Mouse (Mus musculus) liver, embryonic 15.5 days (tissue): Measurements from ENCODE around the gene Tdrd6. TPM values are rescaled to one million over a fixed set of nuclear protein-coding genes. Genes with fewer than 3 reads are reported as not detected.

Experiments
- ATAC-seq: fragments of 200-750 bp; cut with Nextera tagmentation; 2 replicates; pipeline ENCODE4 v1.8.0; 2017; ENCODE audit warnings: moderate number of reproducible peaks, mild to moderate bottlenecking, moderate library complexity; ENCODE audit not compliant: insufficient read depth
- H3K27ac ChIP-seq: fragments of 300-500 bp; sonication (generic); replicated peaks from 2 replicates; pipeline ENCODE4 v1.5.1; 2015; ENCODE audit warnings: mild to moderate bottlenecking, inconsistent platforms
- H3K27me3 ChIP-seq: fragments of 300-500 bp; sonication (generic); 2 replicates; pipeline ENCODE4 v1.6.1; 2015; ENCODE audit warnings: mild to moderate bottlenecking, inconsistent platforms
- H3K36me3 ChIP-seq: fragments of 300-500 bp; sonication (generic); replicated peaks from 2 replicates; pipeline ENCODE4 v1.6.1; 2015; ENCODE audit warnings: moderate library complexity, mild to moderate bottlenecking, inconsistent platforms
- H3K4me1 ChIP-seq: fragments of 300-500 bp; sonication (generic); replicated peaks from 2 replicates; pipeline ENCODE4 v1.6.1; 2015; ENCODE audit warnings: inconsistent platforms
- H3K4me2 ChIP-seq: fragments of 300-500 bp; sonication (generic); 2 replicates; pipeline ENCODE4 v1.6.1; 2015; ENCODE audit warnings: moderate library complexity, mild to moderate bottlenecking, inconsistent platforms
- H3K4me3 ChIP-seq: fragments of 300-500 bp; sonication (generic); replicated peaks from 2 replicates; pipeline ENCODE4 v1.5.1; 2015; ENCODE audit warnings: mild to moderate bottlenecking, inconsistent platforms
- H3K9ac ChIP-seq: fragments of 300-500 bp; sonication (generic); 2 replicates; pipeline ENCODE4 v1.6.1; 2015; ENCODE audit warnings: moderate library complexity, mild to moderate bottlenecking, inconsistent platforms
- H3K9me3 ChIP-seq: fragments of 300-500 bp; sonication (generic); replicated peaks from 2 replicates; pipeline ENCODE4 v1.6.1; 2016; ENCODE audit warnings: inconsistent platforms
- WGBS: fragments of 180-500 bp; shearing (Covaris S2); methylation state at CpG from one replicate; pipeline ENCODE4 v1.1.7; 2015; ENCODE audit warnings: mixed read lengths; ENCODE audit not compliant: insufficient replicate concordance; 5-methylcytosine and 5-hydroxymethylcytosine counted together
- polyA plus RNA-seq: library from polyadenylated mRNA; unstranded; fragments of >200 nt; fragmentation: Nextera tagmentation; extraction: Ambion mirVana; gene quantifications from 2 replicates; pipeline ENCODE4 v1.2.1, GENCODE M21; 2015

Gene Tdrd6
- polyA plus RNA-seq, 1 experiment from 2014 or later: not detected

- Histone ChIP-seq H3K4me1 (no peaks in the 10 kb centered on the region), H3K9me3 (no peaks in the 10 kb centered on the region), H3K36me3 (no peaks in the 10 kb centered on the region), H3K4me2 (no peak overlapping the region), H3K9ac (no peak overlapping the region), H3K27me3 (no peaks in the 10 kb centered on the region), H3K27ac (no peak overlapping the region), H3K4me3 (no peak overlapping the region)
- 59% methylated on average over 9 of the region's 9 CpGs for WGBS
- ATAC-seq: no peak
Measured at GRCm38 (mm10) chr17:43619156-43619555, 10.9 kb downstream of the Tdrd6 start.

GRCm38 (mm10) chr17:43612221-43612620 is 17.9 kb downstream of the Tdrd6 start:
- Histone ChIP-seq H3K4me3 (no peak overlapping the region), H3K27me3 (no peaks in the 10 kb centered on the region), H3K9ac (no peak overlapping the region), H3K4me2 (no peak overlapping the region), H3K36me3 (no peaks in the 10 kb centered on the region), H3K4me1 (no peaks in the 10 kb centered on the region), H3K9me3 (no peaks in the 10 kb centered on the region), H3K27ac (no peak overlapping the region)
- 51% methylated on average over 3 of the region's 3 CpGs for WGBS
- no peak for ATAC-seq

- Histone ChIP-seq H3K9me3 (no peaks in the 10 kb centered on the region), H3K4me2 (no peak overlapping the region), H3K27me3 (no peaks in the 10 kb centered on the region), H3K4me1 (no peaks in the 10 kb centered on the region), H3K9ac (no peak overlapping the region), H3K27ac (no peak overlapping the region), H3K36me3 (no peaks in the 10 kb centered on the region), H3K4me3 (no peak overlapping the region)
- no peak for ATAC-seq
- 17% methylated on average over 7 of the region's 7 CpGs for WGBS
Measured at GRCm38 (mm10) chr17:43611586-43611985, 18.5 kb downstream of the Tdrd6 start.

- no peaks in the 10 kb centered on the region for H3K27me3 ChIP-seq
- no peak overlapping the region for H3K4me3 ChIP-seq
- no peak for ATAC-seq
- H3K27ac ChIP-seq: no peak overlapping the region
- no peak overlapping the region for H3K4me2 ChIP-seq
- no peaks in the 10 kb centered on the region for H3K9me3 ChIP-seq
- H3K4me1 ChIP-seq: no peaks in the 10 kb centered on the region
- 10% methylated on average over 3 of the region's 3 CpGs for WGBS
- H3K36me3 ChIP-seq: no peaks in the 10 kb centered on the region
- no peak overlapping the region for H3K9ac ChIP-seq
Measured at GRCm38 (mm10) chr17:43606704-43607103, 23.4 kb downstream of the Tdrd6 start.

- Histone ChIP-seq H3K27ac (no peak overlapping the region), H3K4me1 (no peaks in the 10 kb centered on the region), H3K9ac (no peak overlapping the region), H3K4me2 (no peak overlapping the region), H3K9me3 (0 out of 2 replicates have a peak, but pooled peaks cover 2% of the 10 kb centered on the region), H3K4me3 (no peak overlapping the region), H3K36me3 (no peaks in the 10 kb centered on the region), H3K27me3 (no peaks in the 10 kb centered on the region)
- 49% methylated on average over 4 of the region's 4 CpGs for WGBS
- ATAC-seq: no peak
Measured at GRCm38 (mm10) chr17:43598706-43599105, 31.4 kb downstream of the Tdrd6 start.

- Histone ChIP-seq H3K4me1 (0 out of 2 replicates have a peak, but pooled peaks cover 2% of the 10 kb centered on the region), H3K4me2 (no peak overlapping the region), H3K27me3 (no peaks in the 10 kb centered on the region), H3K9ac (no peak overlapping the region), H3K36me3 (no peaks in the 10 kb centered on the region), H3K4me3 (no peak overlapping the region), H3K27ac (no peak overlapping the region), H3K9me3 (0 out of 2 replicates have a peak, but pooled peaks cover 2% of the 10 kb centered on the region)
- WGBS: 81% methylated on average over 2 of the region's 2 CpGs
- no peak for ATAC-seq
Measured at GRCm38 (mm10) chr17:43597742-43598141, 32.4 kb downstream of the Tdrd6 start.

GRCm38 (mm10) chr17:43592296-43593291 is 37.5 kb downstream of the Tdrd6 start:
- H3K36me3 ChIP-seq: no peaks in the 10 kb centered on the region
- WGBS: 63% methylated on average over 21 of the region's 21 CpGs
- peak; percentile 51; the same call in 1 of the 2 replicates for ATAC-seq

GRCm38 (mm10) chr17:43590531-43590930 is 39.6 kb downstream of the Tdrd6 start:
- H3K9ac ChIP-seq: no peak overlapping the region
- no peaks in the 10 kb centered on the region for H3K27me3 ChIP-seq
- H3K4me2 ChIP-seq: no peak overlapping the region
- 67% methylated on average over 5 of the region's 5 CpGs for WGBS
- no peak overlapping the region for H3K4me3 ChIP-seq
- peaks cover 16% of the 10 kb centered on the region for H3K4me1 ChIP-seq
- H3K27ac ChIP-seq: no peak overlapping the region
- no peaks in the 10 kb centered on the region for H3K9me3 ChIP-seq
- ATAC-seq: no peak
- H3K36me3 ChIP-seq: no peaks in the 10 kb centered on the region

More at GRCm38 (mm10) chr17:43592296-43593291, 37.5 kb downstream of the Tdrd6 start:
- Histone ChIP-seq H3K4me3 (no peak overlapping the region), H3K4me2 (no peak overlapping the region), H3K27me3 (no peaks in the 10 kb centered on the region), H3K4me1 (peaks cover 15% of the 10 kb centered on the region), H3K9ac (no peak overlapping the region), H3K9me3 (0 out of 2 replicates have a peak, but pooled peaks cover under 1% of the 10 kb centered on the region), H3K27ac (0 out of 2 replicates have a peak overlapping the region, but pooled peaks have one; percentile 6)

GRCm38 (mm10) chr17:43589750-43590149 is 40.3 kb downstream of the Tdrd6 start:
- no peaks in the 10 kb centered on the region for H3K27me3 ChIP-seq
- no peak overlapping the region for H3K4me3 ChIP-seq
- no peak overlapping the region for H3K9ac ChIP-seq
- no peak overlapping the region for H3K27ac ChIP-seq
- peak; percentile 40; the same call in 1 of the 2 replicates for ATAC-seq
- H3K36me3 ChIP-seq: no peaks in the 10 kb centered on the region
- H3K4me1 ChIP-seq: peaks cover 16% of the 10 kb centered on the region
- whole genome bisulfite sequencing: 62% methylated on average over 6 of the region's 6 CpGs
- no peaks in the 10 kb centered on the region for H3K9me3 ChIP-seq
- H3K4me2 ChIP-seq: no peak overlapping the region

- Histone ChIP-seq H3K36me3 (no peaks in the 10 kb centered on the region), H3K9me3 (no peaks in the 10 kb centered on the region), H3K9ac (no peak overlapping the region), H3K27me3 (no peaks in the 10 kb centered on the region), H3K4me3 (no peak overlapping the region), H3K4me1 (peaks cover 14% of the 10 kb centered on the region), H3K27ac (peak overlapping the region; percentile 19; the same call in 1 of the 2 replicates), H3K4me2 (no peak overlapping the region)
- WGBS: 45% methylated on average over 2 of the region's 2 CpGs
- ATAC-seq: peak; percentile 73
Measured at GRCm38 (mm10) chr17:43587278-43587677, 42.8 kb downstream of the Tdrd6 start.

GRCm38 (mm10) chr17:43584771-43585170 is 45.3 kb downstream of the Tdrd6 start:
- no peak overlapping the region for H3K27ac ChIP-seq
- WGBS: 54% methylated on average over 7 of the region's 7 CpGs
- H3K36me3 ChIP-seq: no peaks in the 10 kb centered on the region
- H3K27me3 ChIP-seq: no peaks in the 10 kb centered on the region
- H3K4me3 ChIP-seq: no peak overlapping the region
- ATAC-seq: no peak
- H3K9me3 ChIP-seq: no peaks in the 10 kb centered on the region
- peaks cover 27% of the 10 kb centered on the region for H3K4me1 ChIP-seq
- no peak overlapping the region for H3K4me2 ChIP-seq
- no peak overlapping the region for H3K9ac ChIP-seq
